ENCODE assay signal across 9 mouse cellular contexts in genomic region chr1:84733799-84734198, GRCm38 (mm10). TPM values are rescaled to one million over a fixed set of nuclear protein-coding genes. Genes with fewer than 3 reads are reported as not detected.
A peak's percentile ranks its signal among the peaks of the same experiment; 100 is the strongest.
DNase-seq lines count a peak whose midpoint lies in the region; ATAC-seq and TF ChIP-seq lines count a peak whose summit lies in the region.
"Had no signal": no experiment of that assay in that cellular context is flagged by ENCODE, and none has a peak within 500 bp of the region (broad histone marks: within the 10 kb centered on the region; RNA-seq: fewer than 3 reads in every experiment).

No protein-coding gene starts in this region.

- TF ChIP-seq POLR2A in kidney, adult 2 months (IDR thresholded peaks at IDR 0.05; ENCODE audit: low read depth, low read length) = no peak
- TF ChIP-seq POLR2A in ES-Bruce4 (IDR thresholded peaks at IDR 0.05; ENCODE audit: insufficient read depth, low read length) = no peak

- H3K27me3 ChIP-seq in kidney, adult 2 months (replicated peaks; ENCODE audit: control insufficient read depth, insufficient read depth, low read length) = no peaks in the 10 kb centered on the region
- H3K27me3 ChIP-seq in ES-Bruce4 (ENCODE audit: control insufficient read depth, insufficient read depth, low read length, poor library complexity, severe bottlenecking) = no peaks in the 10 kb centered on the region

- TF ChIP-seq EP300 in ES-Bruce4 (IDR thresholded peaks at IDR 0.05; ENCODE audit: insufficient read depth, low read depth, low read length) = no peak

- H3K27ac ChIP-seq in kidney, adult 2 months (ENCODE audit: insufficient read depth, low read depth, low read length) = no peak overlapping the region
- H3K27ac ChIP-seq in ES-Bruce4 (ENCODE audit: insufficient read depth, low read length) = no peak overlapping the region

- peak; percentile 63 for ATAC-seq in inflammation-experienced regulatory T-cells, adult 6 months

- peak; percentile 31; the same call in 1 of the 2 replicates for TF ChIP-seq CTCF in kidney, adult 2 months (conservative IDR thresholded peaks at IDR 0.05; ENCODE audit: insufficient read depth, insufficient read length, low read depth, low read length)
- TF ChIP-seq CTCF in ES-Bruce4 (IDR thresholded peaks at IDR 0.05; ENCODE audit: low read depth, low read length) = peak; percentile 28

- 59% methylated on average over 3 of the region's 3 CpGs for WGBS in kidney, adult 2 months

- H3K9me3 ChIP-seq in ES-Bruce4 (replicated peaks; ENCODE audit: control insufficient read depth, insufficient read depth, low read length, poor library complexity, severe bottlenecking) = no peaks in the 10 kb centered on the region

- DNase-seq in kidney, adult 2 months = peak; percentile 8
- no peak for DNase-seq in kidney, adult 8-10 months
- DNase-seq in ZHBTc4 (ENCODE audit: low read depth, low spot score) = peak; percentile 61
- DNase-seq in layer of hippocampus, postnatal 14 days (ENCODE audit: low spot score in 2 of 2) = no peak
- DNase-seq in spleen, postnatal 4 days (ENCODE audit: low spot score in 2 of 2) = no peak
- DNase-seq: cerebellum, postnatal 25 days; kidney, adult 11 months had no signal

- H3K36me3 ChIP-seq in kidney, adult 2 months (ENCODE audit: control insufficient read depth, insufficient read depth, low read length) = peaks cover 19% of the 10 kb centered on the region
- H3K36me3 ChIP-seq in ES-Bruce4 (ENCODE audit: control insufficient read depth, insufficient read depth, low read length, poor library complexity, severe bottlenecking) = peaks cover 56% of the 10 kb centered on the region

- no peak overlapping the region for H3K9ac ChIP-seq in ES-Bruce4 (ENCODE audit: low read depth, poor library complexity, severe bottlenecking)

- no peaks in the 10 kb centered on the region for H3K4me1 ChIP-seq in kidney, adult 2 months (ENCODE audit: control insufficient read depth, insufficient read depth, low read length)
- H3K4me1 ChIP-seq in ES-Bruce4 (ENCODE audit: control insufficient read depth, insufficient read depth, low read length) = no peaks in the 10 kb centered on the region

- H3K4me3 ChIP-seq in kidney, adult 2 months (ENCODE audit: insufficient read depth, low read depth, low read length) = no peak overlapping the region
- no peak overlapping the region for H3K4me3 ChIP-seq in ES-Bruce4 (ENCODE audit: low read depth, low read length)

RNA-seq across cellular contexts. Expression of gene Dner, which starts 37.8 kb away (rescaled TPM):
- polyA plus RNA-seq in kidney, adult 2 months (2012; rRNA removed) = 0.22 and 0.66 TPM in 2 replicates
- polyA plus RNA-seq in ES-Bruce4 (2011; ENCODE audit: insufficient read depth, insufficient read length, low read depth, missing spikeins) = 9.5 and 9.7 TPM in 2 replicates
- polyA plus RNA-seq in inflammation-experienced regulatory T-cells, adult 6 months (2017; shearing (Covaris generic)) = under 1 TPM in 1 of 3 experiments, not detected in 2; 0.15 TPM
- total RNA-seq in layer of hippocampus, postnatal 14 days (2021) = 100 to 1,000 TPM; 158 TPM

Comparison
In these comparisons a context has a peak if more than half of its experiments do, and no peak if none do; other contexts are left out.
1. DNase-seq: peak in kidney, adult 2 months (single experiment) and ZHBTc4 (single experiment); none in kidney, adult 8-10 months (0 of 2), layer of hippocampus, postnatal 14 days (0 of 2) and spleen, postnatal 4 days (0 of 2).